Mouse (Mus musculus): ENCODE data around the gene Acbd3.
A peak's percentile ranks its signal among the peaks of the same experiment; 100 is the strongest.

Acbd3 gene

DNA sequence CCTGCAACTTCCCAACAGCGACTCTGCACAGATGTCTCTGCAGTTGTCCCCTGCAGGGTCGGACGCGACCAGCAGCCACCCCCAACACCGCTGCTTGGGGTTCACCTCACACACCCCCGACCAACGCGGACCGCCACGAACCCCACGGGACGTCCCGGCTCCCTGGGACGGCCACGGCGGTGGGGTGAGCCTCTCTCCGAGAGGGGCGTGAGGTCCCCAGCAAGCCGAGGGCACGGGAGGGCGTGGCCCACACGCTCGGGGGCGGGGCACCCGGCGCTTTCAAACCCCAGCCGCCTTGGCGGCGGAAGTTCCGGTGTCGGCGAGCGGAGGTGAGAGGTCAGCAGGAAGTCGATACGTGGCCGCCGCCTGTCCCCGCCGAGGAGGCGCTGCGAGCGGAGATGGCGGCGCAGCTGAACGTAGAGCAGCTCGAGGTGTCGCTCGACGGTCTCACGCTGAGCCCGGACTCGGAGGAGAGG lies at the start of gene Acbd3:
TSS of gene Acbd3 (plus strand) at position 340 of the 476 bp plus-strand sequence.
- DNase-seq = peak; percentile 93 to 94

DNA sequence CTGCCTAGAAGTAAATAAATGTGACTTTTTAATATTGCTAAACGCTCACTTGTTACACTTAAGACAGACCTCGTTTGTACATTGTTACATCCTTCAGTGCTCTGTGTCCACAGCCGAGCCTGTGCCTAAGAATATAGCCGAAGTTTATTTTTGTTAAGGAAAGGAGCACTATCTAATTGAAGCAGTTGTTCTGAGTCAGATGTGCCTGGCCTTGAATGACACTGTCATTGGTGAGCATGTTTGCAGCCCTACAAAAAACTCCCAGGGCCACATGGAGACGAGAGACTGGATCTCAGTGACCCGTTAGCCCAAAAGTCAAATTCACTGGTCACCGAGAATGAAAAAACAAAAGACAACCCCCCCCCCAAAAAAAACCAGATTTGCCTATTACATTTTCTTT lies 34.6 kb upstream of the Acbd3 start:
- DNase-seq = no peak

DNA sequence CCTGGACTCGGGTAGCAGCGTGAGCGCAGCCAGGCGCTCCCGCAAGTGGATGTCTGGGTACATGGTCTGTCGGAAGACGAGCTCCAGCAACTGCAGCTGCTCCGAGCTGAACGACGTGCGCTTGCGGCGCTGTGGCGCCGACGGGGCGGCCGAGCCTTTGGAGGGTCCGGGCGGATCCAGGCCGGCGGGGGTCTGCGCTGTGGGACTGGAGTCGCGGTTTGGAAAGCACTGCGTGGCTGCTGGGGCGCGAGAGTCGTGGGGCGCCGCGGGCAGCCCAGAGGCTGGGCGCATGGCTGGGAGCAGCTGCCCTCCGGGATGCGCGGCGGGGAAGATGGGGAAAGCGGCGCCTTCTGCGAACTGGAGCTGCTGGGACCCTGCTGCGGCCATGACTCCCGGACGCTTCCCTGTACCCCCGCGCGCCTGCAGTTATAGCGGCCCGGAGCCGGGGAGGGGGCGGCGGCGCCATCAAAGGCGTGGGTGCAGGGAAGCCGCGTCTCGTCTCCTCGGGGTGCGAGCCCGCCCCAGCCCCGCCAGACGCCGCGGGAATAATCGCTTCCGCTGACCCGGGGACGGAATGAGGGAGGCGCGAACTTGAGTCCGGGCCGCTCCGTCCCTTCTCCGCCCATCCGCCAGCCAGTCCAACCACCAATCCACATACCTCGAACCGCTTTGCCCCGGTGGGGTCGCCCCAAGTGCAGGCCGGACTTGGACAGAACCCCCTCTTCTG lies 29.1 kb upstream of the Acbd3 start, which contains the start of gene Mixl1:
TSS of gene Mixl1 (minus strand) at position 409 of the 727 bp plus-strand sequence.
- peak; percentile 24 to 25 for DNase-seq

DNA sequence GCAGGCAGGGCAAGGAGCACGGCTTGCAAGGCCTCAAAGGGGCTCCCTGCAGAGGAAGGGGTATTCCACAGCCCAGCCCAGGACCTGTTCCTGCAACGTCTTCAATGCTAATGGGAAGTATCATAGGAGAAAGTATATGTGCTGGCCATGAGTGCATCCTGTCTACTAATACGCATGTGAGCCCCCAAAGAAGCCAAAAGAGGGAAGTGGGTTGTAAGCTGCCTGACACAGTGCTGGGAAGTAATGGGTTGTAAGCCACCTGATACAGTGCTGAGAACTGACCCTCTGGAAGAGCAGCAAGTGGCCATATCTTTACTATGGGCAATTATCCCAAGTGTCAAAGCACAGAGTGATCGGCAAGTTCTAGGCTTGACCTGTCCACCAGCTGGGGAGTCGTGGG lies 27.8 kb upstream of the Acbd3 start:
- DNase-seq = no peak

DNA sequence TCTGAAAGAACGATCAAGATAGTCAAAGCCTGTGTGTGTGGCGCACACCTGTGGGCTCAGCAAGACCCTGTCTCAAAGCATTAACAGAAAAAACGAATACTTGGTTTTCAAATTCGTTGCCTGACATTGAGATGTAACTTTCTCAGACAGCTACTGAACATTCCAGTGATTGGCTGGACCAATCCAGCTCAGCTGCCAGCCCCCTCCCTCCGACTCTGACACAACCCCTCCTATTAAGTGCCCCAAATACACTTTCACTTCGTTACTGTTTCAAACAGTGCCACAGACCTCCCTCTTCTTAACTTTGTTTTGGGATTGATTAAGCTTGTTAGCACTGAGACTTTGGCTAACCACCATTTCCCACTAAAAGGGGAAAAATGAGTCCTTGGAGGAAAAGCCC lies 22.4 kb upstream of the Acbd3 start:
- no peak for DNase-seq

DNA sequence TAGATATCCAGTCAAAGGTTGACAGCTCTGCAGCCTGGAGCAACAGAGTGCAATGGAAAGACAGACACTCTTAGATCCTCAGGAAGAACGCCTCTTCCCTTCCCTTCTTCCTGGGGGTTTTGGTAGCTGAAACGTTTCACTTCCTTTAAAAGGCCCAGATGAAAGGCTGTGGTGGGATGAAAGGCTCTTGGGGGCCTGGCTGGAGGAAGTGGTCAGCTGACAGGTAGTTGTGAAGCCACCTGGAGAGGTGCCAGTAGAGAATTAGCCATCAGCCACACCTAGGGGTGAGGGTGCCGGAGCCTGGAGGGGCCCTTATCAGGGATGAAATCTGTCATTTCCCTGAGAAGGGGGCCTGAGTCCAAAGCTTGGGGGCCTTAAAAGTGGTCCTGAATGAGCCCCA lies 18.5 kb upstream of the Acbd3 start:
- DNase-seq = no peak

DNA sequence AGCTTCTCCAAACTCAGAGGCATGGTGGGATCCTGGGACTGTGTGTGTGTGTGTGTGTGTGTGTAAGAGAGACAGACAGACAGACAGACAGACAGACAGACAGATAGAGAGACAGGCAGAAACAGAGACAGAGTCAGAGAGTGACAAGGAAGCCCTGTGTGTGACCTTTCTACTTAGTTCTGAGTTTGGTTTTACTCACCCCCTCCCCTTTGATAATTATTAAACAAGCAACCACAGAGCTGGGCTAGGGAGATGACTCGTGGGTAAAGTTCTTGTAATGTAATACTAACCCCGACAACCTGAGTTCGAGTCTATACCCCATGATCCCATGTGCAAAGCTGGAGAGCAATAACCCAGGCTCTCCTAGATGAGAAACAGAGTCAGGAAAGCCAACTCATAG lies 18.0 kb upstream of the Acbd3 start:
- DNase-seq = no peak

DNA sequence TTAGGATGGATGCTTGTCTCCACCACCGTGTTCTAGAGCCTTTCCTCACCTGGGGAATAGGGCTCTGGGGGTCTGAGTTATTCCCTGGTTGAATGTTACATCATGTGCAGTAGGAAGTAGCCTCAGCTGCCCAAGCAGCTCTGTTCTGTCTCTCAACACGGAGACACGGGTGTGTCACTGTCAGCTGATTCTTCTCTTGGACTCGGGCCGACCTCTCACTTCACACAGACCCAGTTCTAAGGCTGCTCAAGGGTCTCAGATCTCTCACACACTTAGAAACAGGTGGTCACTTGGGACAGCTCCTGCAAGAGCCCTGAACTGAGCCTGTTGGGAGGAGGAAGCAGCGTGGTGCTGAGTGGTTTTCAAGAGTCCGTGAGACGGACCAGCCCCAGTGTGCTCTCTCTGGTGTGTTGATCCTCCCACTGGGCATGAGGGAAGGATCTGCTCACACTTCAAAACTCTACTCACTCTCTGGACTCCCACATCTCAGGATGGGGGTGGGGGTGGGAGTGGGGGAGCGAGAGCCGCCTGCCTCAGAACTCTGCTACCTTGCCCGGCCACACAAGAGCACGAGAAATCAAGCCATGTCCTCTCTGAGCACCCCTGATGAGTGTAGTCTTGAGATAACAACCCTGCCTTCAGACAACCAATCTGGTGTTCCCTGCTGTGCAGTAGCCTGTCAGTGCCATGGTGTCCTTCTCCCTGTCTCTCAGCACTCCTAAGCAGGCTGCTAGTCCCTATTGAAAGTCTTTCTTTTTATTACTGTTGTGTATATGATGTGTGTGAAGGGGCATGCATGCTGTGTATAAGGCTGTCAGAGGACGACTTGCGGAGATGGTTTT lies 16.7 kb upstream of the Acbd3 start:
- no peak for DNase-seq

DNA sequence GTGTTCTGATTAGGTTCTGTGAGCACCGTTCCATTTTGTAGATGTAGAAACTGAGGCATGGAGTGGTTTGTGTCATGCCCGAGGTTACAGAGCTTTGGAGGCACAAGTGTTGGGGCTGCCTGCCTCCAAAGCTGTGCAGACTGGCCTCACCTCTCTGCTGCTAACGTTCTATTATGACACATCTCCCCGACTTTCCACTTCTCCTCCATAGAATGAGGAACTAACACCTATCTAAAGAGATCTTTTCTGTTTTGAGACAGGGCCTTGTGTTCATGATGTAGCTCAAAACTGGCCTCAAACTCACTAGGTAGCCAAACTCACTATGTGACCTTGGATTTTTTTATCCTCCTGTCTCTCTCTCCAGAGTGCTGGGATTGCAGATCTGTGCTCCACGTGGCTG lies 7.1 kb upstream of the Acbd3 start:
- DNase-seq = no peak

DNA sequence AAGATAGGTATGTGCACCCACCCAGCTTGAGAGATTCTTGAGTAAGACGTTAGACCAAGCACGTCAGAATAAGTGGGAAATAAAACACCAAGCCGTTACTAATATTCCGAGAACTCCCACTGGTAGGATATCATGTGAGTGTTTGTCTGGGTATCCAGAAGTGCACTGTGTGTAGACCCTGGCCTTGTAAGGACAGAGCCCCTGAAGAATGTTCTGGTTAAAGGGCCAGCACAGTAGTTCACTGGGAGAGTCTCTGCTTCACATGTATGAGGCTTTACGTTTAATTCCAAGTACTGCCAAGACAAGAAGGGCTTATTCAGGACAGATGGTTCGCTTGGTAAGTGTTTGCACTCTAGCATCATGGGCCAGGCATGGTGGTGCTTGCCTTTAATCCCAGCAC lies 6.4 kb upstream of the Acbd3 start:
- DNase-seq = no peak

DNA sequence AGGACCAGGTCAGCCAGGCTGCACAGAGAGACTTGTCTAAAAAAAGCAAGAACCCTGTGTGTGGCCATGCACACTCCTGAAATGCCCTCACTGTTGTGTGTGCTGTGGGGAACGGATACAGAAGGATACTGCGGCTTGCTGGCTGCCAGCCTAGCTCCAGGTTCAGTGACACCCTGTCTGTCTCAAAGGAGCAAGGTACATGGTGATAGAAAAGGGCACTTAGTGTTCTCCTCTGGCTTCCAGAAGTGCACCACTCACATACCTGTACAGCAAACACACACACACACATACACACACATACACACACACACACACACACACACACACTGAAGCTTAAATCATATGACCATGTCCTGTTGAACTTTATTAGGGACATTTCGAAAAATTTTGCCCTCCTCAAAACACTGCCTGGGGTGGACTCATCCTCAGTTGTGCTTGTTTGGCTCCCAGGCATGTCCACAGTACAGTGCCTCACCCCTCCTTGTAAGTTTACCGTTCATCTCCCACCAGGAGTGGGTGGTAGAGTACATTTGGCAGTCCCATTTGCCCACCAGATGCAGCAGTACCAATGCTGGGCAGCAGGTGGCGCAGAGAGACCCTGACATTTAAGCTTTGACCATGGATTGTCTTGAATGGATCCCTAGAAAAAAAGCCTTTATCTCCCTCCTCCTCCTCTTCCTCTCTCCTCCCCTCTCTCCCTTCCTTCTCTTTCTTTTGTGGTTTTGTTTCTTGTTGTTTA lies 5.7 kb upstream of the Acbd3 start:
- peak; percentile 94 to 96 for DNase-seq

DNA sequence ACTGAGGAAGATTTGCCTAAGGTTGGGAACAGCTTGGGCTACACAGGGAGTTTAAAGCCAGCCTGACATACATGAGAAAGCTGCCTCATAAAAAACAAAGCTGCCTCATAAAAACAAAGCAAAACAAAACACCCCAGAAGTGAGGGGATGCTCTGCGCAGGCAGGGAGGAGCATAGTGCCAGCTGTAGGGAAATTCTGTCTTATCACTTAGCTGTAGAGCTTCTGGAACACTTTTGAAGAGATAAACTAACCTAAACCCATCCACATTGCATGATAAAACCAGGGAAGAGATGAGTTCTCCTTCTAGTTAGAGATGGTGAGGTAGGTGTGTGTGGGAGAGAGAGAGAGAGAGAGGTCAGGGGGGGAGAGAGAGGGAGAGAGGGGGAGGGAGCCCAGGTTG lies 3.2 kb upstream of the Acbd3 start:
- DNase-seq = no peak

DNA sequence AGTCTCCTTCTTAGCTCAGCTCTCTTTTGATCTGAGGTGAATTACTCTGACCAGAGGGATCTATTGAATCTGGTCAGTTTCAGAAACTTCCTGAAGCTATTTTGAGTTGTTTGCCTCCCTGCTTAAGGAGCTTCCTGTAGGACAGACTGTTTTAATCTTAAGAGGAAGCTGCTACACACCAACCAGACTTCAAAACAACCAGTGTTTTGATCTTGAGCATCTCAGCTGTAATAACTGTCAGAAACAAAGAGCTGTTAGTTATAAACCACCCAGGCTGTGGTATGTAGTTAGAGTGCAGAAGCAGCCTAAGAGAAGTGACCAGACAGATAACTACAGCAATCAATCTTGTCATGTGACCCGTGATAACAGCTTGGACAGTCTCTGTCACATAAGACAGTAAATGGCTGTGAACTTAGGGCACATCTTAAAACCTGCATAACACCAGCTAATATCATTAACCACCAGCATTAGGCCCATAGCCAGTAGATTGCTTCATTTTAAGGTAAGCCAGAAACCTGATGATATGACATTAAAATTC lies 2.1 kb upstream of the Acbd3 start:
- no peak for DNase-seq

DNA sequence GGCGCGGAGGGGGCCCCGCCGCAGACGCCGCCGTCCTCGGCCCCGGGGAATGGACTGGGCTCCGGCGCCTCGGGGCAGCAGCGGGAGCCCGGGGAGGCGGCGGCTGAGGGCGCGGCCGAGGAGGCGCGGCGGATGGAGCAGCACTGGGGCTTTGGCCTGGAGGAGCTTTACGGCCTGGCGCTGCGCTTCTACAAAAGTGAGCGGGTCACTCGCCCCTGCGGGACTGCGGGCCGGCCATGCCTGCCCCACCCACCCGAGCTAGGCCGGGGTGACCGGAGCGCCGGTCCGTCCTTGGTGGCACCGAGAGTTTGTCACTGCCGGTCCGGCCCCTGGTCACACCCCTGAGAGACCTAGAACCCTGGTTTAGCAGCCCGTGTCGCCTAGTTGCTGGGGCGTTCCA lies 340 bp downstream of the Acbd3 start:
- DNase-seq = no peak

DNA sequence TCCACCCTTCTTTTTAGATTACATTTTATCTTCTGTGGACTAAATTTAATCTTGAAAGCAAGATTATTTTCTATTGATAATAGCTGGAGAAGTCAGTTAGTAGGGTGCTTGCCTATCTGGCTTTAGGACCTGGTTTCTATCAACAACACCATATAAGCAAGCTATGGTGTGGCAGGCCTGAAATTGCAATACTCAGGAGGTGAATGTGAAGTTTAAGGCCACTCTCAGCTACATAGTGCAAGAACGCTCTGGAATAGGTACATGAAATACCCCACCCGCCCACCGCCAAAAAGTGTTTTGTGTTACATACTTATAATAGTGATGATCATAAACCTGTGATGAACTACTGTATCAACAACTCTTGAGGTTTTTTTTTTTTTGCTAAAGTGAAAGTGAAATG lies 3.4 kb downstream of the Acbd3 start:
- DNase-seq = no peak

DNA sequence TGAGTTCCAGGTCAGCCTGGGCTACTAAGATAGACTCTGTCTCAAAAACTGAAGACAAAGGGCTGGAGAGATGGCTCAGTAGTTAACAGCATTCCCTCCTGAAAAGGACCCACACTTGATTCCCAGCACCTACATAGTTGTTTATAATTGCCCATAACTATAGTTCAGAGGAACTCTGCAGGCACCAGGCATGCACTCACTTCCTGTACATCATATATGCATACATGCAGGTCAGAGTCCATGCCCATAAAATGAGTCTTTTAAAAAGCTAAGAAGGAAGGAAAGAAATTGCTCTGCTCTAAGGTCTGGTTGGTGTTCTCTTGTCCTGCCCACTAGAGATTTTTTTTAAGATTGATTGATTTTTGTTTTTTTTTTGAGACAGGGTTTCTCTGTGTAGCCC lies 22.0 kb downstream of the Acbd3 start:
- DNase-seq = no peak

DNA sequence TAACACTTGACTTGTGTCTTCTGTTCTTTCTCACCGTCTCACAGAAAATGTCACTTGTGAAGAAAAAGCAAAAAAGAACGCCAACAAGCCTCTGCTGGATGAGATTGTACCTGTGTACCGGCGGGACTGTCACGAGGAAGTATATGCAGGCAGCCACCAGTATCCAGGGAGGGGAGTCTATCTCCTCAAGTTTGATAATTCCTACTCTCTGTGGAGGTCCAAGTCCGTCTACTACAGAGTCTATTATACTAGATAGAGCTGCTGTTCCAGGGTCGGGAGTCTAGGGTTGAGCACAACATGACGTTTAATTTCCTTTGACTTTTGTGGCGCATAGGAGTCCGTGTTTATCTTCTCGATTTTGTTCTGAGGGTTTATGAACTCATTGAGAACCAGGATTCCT lies 26.3 kb downstream of the Acbd3 start:
- DNase-seq = no peak

DNA sequence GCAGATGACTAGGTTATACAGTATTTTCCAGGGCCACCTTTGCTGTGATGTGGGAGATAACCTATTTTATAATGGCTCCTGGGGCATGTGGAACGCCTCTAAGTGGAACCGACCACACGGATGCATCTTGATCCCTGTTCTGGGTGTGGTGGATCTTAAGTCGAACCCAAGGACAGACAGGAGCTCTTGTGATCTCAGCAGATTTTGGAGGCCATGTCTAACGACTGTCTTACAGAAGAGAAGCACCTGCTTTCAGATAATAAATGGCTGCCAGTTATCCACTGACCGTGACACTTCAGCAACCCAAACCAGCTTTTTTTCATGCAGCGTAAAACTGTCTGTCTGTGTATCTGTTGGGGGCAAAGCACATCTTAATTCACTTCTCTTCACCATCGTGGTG lies 28.5 kb downstream of the Acbd3 start:
- no peak for DNase-seq

DNA sequence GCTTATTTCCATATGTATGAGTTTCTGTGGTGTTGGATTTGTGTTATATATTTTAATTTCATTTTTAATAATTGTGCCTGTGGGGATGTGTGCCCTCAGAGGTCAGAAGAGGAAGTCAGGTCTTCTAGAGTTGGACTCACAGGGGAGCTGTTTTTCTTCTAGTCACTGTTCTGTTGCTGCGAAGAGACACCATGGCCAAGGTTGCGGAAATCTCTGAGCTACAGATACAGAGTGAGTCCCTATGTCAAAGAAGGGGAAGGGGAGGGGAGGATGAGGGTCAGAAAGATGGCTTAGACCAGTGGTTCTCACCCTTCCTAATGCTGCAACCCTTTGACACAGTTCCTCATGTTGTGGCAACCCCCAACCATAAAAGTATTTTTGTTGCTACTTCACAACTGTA lies 30.9 kb downstream of the Acbd3 start:
- DNase-seq = no peak

DNA sequence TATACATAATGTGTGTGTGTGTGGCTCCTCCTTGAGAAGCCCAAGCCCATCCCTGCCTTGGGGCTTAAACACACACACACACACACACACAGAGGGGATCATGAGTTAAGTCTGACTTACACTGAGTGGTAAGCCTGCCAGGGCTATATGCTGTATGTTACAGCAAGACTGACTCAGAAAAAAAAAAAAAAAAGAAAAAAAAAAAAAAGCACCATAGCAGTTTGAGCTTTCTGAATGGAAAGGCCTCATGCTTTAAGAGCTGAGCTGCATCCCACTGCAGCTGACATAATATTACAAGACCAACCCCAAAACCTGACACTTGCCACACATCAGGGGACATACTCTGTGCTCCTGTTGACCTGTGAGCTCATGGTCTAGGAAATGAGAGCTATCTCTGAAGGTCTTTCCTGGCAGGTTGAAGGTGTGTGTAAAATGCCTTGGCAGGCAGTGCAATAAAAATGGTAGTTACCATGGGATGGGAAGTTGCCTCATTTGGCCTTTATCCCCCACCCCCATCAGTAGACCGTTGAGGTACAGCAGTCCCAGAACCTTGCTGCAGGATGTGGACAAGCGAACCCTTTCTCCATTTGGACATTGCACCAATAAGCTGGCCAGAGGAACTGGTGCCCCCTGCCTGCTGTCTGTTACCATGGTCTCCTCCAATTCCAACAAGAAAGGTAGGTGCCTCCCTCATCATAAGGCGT lies 31.6 kb downstream of the Acbd3 start:
- DNase-seq = no peak

DNA sequence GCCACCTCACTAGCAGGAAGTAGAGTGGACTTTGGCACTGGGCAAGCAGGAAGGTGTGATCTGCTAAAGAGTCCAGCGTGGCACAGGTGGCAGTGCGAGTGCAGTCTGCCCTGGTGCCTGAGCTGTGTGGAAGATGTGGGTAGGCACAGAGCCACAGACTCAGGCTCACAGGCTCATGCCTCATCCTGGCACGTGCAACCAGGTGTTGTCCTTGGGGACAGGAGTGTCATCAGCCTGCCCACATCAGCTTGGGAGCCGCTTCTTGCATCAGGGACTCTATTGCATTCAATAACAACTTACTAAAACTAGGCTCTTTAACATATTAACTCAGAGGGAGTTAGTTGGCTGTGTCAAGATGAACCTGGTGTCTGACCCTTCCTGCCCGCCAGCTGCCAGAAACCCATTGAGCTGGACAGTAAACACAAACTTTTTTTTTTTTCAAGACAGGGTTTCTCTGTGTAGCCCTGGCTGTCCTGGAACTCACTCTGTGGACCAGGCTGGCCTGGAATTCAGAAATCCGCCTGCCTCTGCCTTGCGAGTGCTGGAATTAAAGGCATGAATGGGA lies 32.2 kb downstream of the Acbd3 start:
- DNase-seq = no peak

DNA sequence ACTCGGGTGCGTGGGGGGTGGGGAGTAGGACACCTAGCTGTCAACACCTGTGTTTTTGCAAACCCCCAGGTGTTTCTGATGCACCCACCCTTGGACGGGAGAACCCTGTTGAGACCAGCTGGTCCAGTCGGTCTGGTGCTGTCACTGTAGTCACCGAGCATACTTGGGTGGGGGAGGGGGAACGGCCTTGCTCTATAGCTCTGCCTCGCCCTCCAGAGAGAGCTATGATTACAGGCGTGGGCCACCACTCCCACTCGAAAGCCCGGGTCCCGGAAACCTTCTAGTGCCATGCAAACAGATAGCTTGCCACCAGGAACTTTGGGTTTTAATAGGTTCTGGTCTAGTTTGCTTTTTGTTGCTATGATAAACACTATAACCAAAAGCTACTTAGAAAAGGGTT lies 36.3 kb downstream of the Acbd3 start:
- peak; percentile 36 to 40 for DNase-seq
